Mouse (Mus musculus) heart, embryonic 14.5 days (tissue): ENCODE data around the gene Gli2. TPM values are rescaled to one million over a fixed set of nuclear protein-coding genes. Genes with fewer than 3 reads are reported as not detected.
A peak's percentile ranks its signal among the peaks of the same experiment; 100 is the strongest.

ENCODE experiments used
- ATAC-seq: fragments of 200-750 bp; cut with Nextera tagmentation; 2 replicates; pipeline ENCODE4 v1.8.0; 2017; ENCODE audit warnings: low read depth, moderate TSS enrichment; ENCODE audit not compliant: insufficient number of reproducible peaks, insufficient read depth, low FRiP score
- H3K27ac ChIP-seq, 2 experiments: fragments of 200-500 bp in 1 of 2; fragments of 300-500 bp in 1 of 2; sonication (generic) in 1 of 2; replicated peaks in 1 of 2; 2 replicates each; pipeline ENCODE4 v1.5.1; 2012 to 2014; ENCODE audit warnings: low read depth in 2 of 2, low read length in 2 of 2, control low read depth in 1 of 2, mild to moderate bottlenecking in 1 of 2, mixed read lengths in 1 of 2; ENCODE audit not compliant: control insufficient read depth in 1 of 2, insufficient read depth in 1 of 2
- H3K27me3 ChIP-seq: fragments of 300-500 bp; sonication (generic); 2 replicates; pipeline ENCODE4 v1.6.1; 2014; ENCODE audit warnings: mild to moderate bottlenecking, low read length, control low read depth; ENCODE audit not compliant: control insufficient read depth, insufficient read depth
- H3K36me3 ChIP-seq: fragments of 300-500 bp; sonication (generic); 2 replicates; pipeline ENCODE4 v1.6.1; 2014; ENCODE audit warnings: mild to moderate bottlenecking, control low read depth, low read length, mixed read lengths; ENCODE audit not compliant: control insufficient read depth, insufficient read depth
- H3K4me1 ChIP-seq, 2 experiments: fragments of 200-500 bp in 1 of 2; fragments of 300-500 bp in 1 of 2; sonication (generic) in 1 of 2; 2 replicates each; pipeline ENCODE4 v1.6.1; 2012 to 2014; ENCODE audit warnings: low read length in 2 of 2, control low read depth in 1 of 2, mixed read lengths in 1 of 2; ENCODE audit not compliant: control insufficient read depth in 2 of 2, insufficient read depth in 2 of 2
- H3K4me2 ChIP-seq: fragments of 300-500 bp; sonication (generic); 2 replicates; pipeline ENCODE4 v1.6.1; 2014; ENCODE audit warnings: mild to moderate bottlenecking, low read length
- H3K4me3 ChIP-seq, 2 experiments: fragments of 200-500 bp in 1 of 2; fragments of 300-500 bp in 1 of 2; sonication (generic) in 1 of 2; 2 replicates each; pipeline ENCODE4 v1.5.1; 2012 to 2014; ENCODE audit warnings: low read length in 2 of 2, mild to moderate bottlenecking in 2 of 2, control low read depth in 1 of 2, low read depth in 1 of 2, moderate library complexity in 1 of 2; ENCODE audit not compliant: control insufficient read depth in 1 of 2, insufficient read depth in 1 of 2
- H3K9ac ChIP-seq: fragments of 300-500 bp; sonication (generic); 2 replicates; pipeline ENCODE4 v1.6.1; 2014; ENCODE audit warnings: mild to moderate bottlenecking, low read length
- H3K9me3 ChIP-seq: fragments of 300-500 bp; sonication (generic); 2 replicates; pipeline ENCODE4 v1.6.1; 2016; ENCODE audit warnings: low read length, control low read depth; ENCODE audit not compliant: control insufficient read depth
- WGBS: fragments of 180-500 bp; shearing (Covaris S2); extraction: QIAGEN DNeasy Blood & Tissue Kit; methylation state at CpG from one replicate; pipeline ENCODE4 v1.1.7; 2014; 5-methylcytosine and 5-hydroxymethylcytosine counted together
- polyA plus RNA-seq: library from polyadenylated mRNA; unstranded; fragments of >200 nt; fragmentation: Nextera tagmentation; extraction: Ambion mirVana; gene quantifications from 2 replicates; pipeline ENCODE4 v1.2.1, GENCODE M21; 2014

The Gli2 gene
- polyA plus RNA-seq, 1 experiment from 2014 or later: 3.9 TPM

DNA sequence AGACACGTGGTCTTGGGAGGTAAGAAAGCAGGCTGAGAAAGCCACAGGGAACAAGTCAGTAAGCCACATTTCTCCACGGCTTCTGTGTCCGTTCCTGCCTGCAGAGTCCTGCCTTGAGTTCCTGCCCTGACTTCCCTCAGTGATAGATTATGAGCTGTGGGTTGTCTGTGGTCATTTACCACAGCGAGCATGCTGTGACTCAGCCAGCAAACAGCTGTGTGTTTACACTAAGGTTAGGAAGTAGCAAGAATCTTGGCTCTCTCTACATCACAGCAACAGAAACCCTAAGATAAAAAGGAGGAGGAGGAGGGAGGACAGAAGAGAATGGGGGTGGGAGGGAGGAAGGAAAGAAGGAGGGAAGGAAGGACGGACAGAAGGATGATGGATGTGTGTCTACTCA is 59.6 kb downstream of the Gli2 start:
- H3K4me2 ChIP-seq: no peak overlapping the region
- no peak overlapping the region for H3K4me3 ChIP-seq
- H3K27me3 ChIP-seq: no peaks in the 10 kb centered on the region
- H3K9ac ChIP-seq: no peak overlapping the region
- H3K9me3 ChIP-seq: no peaks in the 10 kb centered on the region
- no peaks in the 10 kb centered on the region for H3K4me1 ChIP-seq
- ATAC-seq: no peak
- no peaks in the 10 kb centered on the region for H3K36me3 ChIP-seq
- 64% methylated on average over 5 of the region's 5 CpGs for WGBS
- no peak overlapping the region for H3K27ac ChIP-seq

DNA sequence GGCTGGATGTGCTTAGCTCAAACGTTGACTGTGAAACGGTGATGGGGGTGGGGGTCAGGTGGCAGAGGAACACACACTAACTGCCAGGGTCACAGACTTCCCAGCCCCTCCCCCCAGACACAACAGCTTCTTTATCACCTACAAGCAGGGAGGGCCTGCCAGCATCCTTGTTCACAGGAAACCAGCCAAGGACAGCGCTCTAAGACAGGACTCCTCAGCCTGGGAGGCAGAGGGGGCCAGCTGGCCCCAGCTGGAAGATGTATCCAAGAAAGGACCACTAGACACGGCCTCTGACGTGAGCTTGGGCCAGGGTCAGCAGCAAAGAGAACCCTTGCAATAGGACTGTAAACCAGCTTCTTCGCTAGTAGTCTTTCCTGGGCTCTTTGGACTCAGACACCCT is 65.1 kb downstream of the Gli2 start:
- no peak overlapping the region for H3K27ac ChIP-seq
- ATAC-seq: no peak
- no peak overlapping the region for H3K9ac ChIP-seq
- H3K9me3 ChIP-seq: no peaks in the 10 kb centered on the region
- H3K4me1 ChIP-seq: peaks cover 4 to 9% of the 10 kb centered on the region in 2 experiments
- no peak overlapping the region for H3K4me3 ChIP-seq
- no peaks in the 10 kb centered on the region for H3K27me3 ChIP-seq
- H3K4me2 ChIP-seq: no peak overlapping the region
- WGBS: 54% methylated on average over 6 of the region's 6 CpGs
- H3K36me3 ChIP-seq: no peaks in the 10 kb centered on the region

DNA sequence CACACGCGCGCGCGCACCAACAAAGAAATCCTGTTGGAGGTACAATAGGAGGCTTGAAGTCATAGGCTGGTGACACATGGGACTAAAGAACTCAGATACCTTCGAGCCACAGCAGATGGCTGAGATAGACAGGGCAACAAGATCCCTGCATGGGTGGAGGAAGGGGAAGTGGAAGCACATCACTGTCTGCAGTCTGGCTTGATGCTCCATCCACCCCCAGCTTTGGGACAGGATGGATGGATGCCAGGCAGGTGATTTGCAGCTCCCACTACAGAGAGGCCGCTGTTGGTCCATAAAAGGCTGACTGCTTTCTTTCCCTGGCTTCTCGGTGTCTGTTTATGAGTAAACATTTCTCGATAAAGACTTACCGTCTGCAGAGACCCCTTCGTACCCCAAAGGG is 65.9 kb downstream of the Gli2 start:
- Histone ChIP-seq H3K9ac (no peak overlapping the region), H3K4me1 (peaks cover 12 to 17% of the 10 kb centered on the region in 2 experiments), H3K9me3 (no peaks in the 10 kb centered on the region), H3K27ac (no peak overlapping the region), H3K27me3 (no peaks in the 10 kb centered on the region), H3K4me2 (no peak overlapping the region), H3K4me3 (no peak overlapping the region), H3K36me3 (no peaks in the 10 kb centered on the region)
- ATAC-seq: no peak
- 89% methylated on average over 11 of the region's 11 CpGs for WGBS

DNA sequence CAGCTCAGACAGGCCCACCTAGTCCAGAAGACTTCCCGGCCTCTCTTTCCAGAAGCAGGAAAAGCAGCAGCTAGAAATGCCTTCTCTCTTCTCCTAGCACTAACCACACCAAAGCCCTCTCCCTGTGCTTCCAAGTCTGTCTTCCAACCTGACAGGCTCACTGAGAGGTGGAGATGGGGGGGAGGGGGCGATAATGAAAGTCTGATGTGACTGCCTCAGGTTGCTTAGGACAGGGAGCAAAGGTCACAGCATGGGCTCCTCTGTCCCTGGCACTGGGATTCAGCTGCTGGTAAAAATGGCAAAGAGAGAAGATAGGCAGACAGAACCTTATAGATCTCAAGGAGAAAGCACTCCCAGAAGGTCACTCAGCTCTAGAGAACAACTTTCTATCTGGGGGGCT is 70.0 kb downstream of the Gli2 start:
- H3K9ac ChIP-seq: peak overlapping the region; percentile 45; the same call in 1 of the 2 replicates
- H3K9me3 ChIP-seq: no peaks in the 10 kb centered on the region
- H3K4me3 ChIP-seq: no peak overlapping the region
- H3K27me3 ChIP-seq: no peaks in the 10 kb centered on the region
- H3K27ac ChIP-seq: peak overlapping the region; percentile 57 to 85
- no peak for ATAC-seq
- 30% methylated on average over 2 of the region's 2 CpGs for WGBS
- H3K36me3 ChIP-seq: no peaks in the 10 kb centered on the region
- peaks cover 34 to 44% of the 10 kb centered on the region in 2 experiments for H3K4me1 ChIP-seq
- H3K4me2 ChIP-seq: peak overlapping the region; percentile 55; the same call in 1 of the 2 replicates

DNA sequence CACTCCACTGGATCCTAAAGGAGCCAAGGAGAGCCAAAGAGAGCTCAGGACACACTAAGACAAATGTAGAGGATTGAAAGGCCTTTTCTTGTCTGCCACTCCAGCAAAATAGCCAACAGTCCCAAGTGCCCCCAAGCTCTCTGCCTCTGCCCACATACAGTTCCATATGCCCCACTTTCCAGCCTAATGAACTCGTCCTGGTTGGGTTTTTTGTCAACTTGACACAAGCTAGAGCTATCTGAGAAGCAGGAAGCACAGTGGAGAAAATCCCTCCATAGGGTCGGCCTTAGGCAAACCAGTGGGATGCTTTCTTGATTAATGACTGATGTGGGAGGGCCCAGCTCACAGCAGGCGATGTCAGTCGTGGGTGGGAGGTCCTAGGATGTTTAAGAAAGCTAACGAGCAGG is 70.6 kb downstream of the Gli2 start:
- Histone ChIP-seq H3K4me1 (peaks cover 34 to 44% of the 10 kb centered on the region in 2 experiments), H3K36me3 (no peaks in the 10 kb centered on the region)
- WGBS: 25% methylated on average over 5 of the region's 5 CpGs

DNA sequence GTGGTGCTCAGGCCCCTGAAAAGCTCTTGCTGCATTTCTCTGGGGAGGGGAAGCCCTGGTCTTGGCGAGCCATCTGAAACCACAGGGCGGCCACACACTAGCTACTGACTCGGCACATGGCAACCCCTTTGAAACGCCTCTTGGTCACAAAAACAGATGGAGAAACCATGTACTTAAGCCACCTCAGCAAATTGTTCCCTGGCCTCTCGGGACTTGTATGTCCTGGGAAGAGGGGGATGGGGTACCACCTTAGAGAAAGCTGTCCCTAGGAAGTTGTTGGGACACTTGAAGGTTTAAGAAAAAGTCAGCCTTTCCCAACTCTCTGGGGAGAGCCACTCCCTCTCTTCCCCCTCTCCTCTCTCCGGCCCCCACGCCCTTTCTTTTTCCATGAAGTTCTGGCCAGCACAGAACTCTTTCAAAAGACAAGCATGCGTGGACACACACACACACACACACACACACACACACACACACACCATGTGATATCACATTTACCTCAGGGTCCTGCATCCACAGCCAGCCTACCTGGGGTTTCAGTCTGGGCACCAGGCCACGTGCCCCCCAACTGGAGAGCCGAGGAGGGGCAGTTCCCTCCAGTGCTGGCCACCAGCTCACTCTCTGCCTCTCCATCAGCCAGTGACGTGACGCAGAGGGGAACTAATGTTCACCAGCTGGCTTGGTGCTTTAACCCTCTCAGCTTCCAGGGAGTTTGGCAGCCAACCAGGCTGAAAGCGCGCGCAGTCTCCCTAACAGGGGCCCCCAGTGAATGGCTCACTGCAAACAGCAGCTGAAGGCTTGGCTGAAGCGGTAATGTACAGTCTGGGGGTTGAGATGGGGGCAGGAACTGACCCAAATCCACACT is 71.2 kb downstream of the Gli2 start:
- Histone ChIP-seq H3K27me3 (no peaks in the 10 kb centered on the region), H3K36me3 (no peaks in the 10 kb centered on the region), H3K9me3 (no peaks in the 10 kb centered on the region), H3K4me2 (peak overlapping the region; percentile 55), H3K4me1 (peaks cover 34 to 46% of the 10 kb centered on the region in 2 experiments), H3K27ac (peak overlapping the region; percentile 80 to 85), H3K4me3 (peak overlapping the region; percentile 18 to 21; a peak in 3 of 4 replicates), H3K9ac (peak overlapping the region; percentile 44)
- WGBS: 20% methylated on average over 16 of the region's 16 CpGs
- peak; percentile 80 for ATAC-seq

More for the DNA sequence above, 70.6 kb downstream of the Gli2 start:
- H3K27me3 ChIP-seq: no peaks in the 10 kb centered on the region
- 0 out of 4 replicates have a peak overlapping the region, but pooled peaks of 1 of the 2 experiments have one; percentile 21 for H3K4me3 ChIP-seq
- H3K9me3 ChIP-seq: no peaks in the 10 kb centered on the region
- 0 out of 2 replicates have a peak, but pooled peaks have one; percentile 16 for ATAC-seq
- H3K27ac ChIP-seq: peak overlapping the region; percentile 57 to 85
- H3K9ac ChIP-seq: peak overlapping the region; percentile 45; the same call in 1 of the 2 replicates
- peak overlapping the region; percentile 55 for H3K4me2 ChIP-seq

DNA sequence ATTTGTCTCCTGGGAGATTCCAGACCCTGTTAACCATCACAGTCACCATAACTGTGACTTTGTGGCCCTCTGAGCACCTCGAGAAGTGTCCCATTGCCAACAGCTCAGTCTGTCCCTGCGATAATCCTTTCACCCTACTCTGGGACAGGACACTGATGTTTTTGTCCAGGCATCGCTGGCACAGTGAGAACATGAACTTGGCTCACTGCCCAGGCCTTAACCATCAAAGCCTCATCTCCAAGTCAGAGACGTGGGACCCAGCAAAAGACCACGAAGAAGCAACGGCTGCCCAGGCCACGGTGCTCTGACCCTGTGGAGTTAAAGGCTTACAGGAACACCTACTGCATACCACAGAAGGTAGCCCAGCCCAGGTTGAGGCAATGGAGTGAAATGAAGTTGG is 72.8 kb downstream of the Gli2 start:
- Histone ChIP-seq H3K9ac (no peak overlapping the region), H3K27ac (peak overlapping the region; percentile 19 to 37; a peak in 3 of 4 replicates), H3K4me3 (no peak overlapping the region), H3K36me3 (no peaks in the 10 kb centered on the region), H3K4me2 (no peak overlapping the region), H3K4me1 (peaks cover 44 to 58% of the 10 kb centered on the region in 2 experiments), H3K27me3 (no peaks in the 10 kb centered on the region), H3K9me3 (no peaks in the 10 kb centered on the region)
- no peak for ATAC-seq
- 12% methylated on average over 7 of the region's 7 CpGs for whole genome bisulfite sequencing
